Mouse (Mus musculus) C2C12 (cell line): ENCODE results near the gene Tpcn2. TPM values are rescaled to one million over a fixed set of nuclear protein-coding genes. Genes with fewer than 3 reads are reported as not detected.

Experiments used
- H3K27me3 ChIP-seq: one replicate; pipeline ENCODE4 v1.6.1; 2011; ENCODE audit not compliant: control insufficient read depth, insufficient read depth, insufficient read length
- H3K36me3 ChIP-seq: one replicate; pipeline ENCODE4 v1.6.1; 2011; ENCODE audit not compliant: control insufficient read depth, insufficient read depth
- H3K4me3 ChIP-seq: one replicate; pipeline ENCODE4 v1.5.1; 2011; ENCODE audit warnings: mild to moderate bottlenecking, control low read depth; ENCODE audit not compliant: poor library complexity, insufficient read depth, severe bottlenecking
- H3K79me2 ChIP-seq: one replicate; pipeline ENCODE4 v1.6.1; 2011; ENCODE audit not compliant: control insufficient read depth, insufficient read depth
- H3K79me3 ChIP-seq: one replicate; pipeline ENCODE4 v1.6.1; 2011; ENCODE audit warnings: low read depth, control low read depth
- H3ac ChIP-seq: one replicate; pipeline ENCODE3; 2011; ENCODE audit warnings: low read depth; ENCODE audit not compliant: control insufficient read depth, insufficient read length
- CEBPB ChIP-seq: IDR thresholded peaks from one replicate; pipeline ENCODE4 v1.6.1; 2011; ENCODE audit warnings: low read depth, mild to moderate bottlenecking, control low read depth, moderate library complexity
- CTCF ChIP-seq: IDR thresholded peaks from one replicate; pipeline ENCODE4 v1.5.1; 2011; ENCODE audit not compliant: control insufficient read depth, insufficient read depth, insufficient read length
- FOSL1 ChIP-seq: IDR thresholded peaks from one replicate; pipeline ENCODE4 v1.8.0; 2011; ENCODE audit warnings: mild to moderate bottlenecking, low read length; ENCODE audit not compliant: poor library complexity, insufficient read depth, severe bottlenecking
- MAX ChIP-seq: IDR thresholded peaks from one replicate; pipeline ENCODE4 v1.6.1; 2011; ENCODE audit warnings: mild to moderate bottlenecking, control low read depth
- MYOD1 ChIP-seq: IDR thresholded peaks from one replicate; pipeline ENCODE4 v1.6.1; 2011; ENCODE audit warnings: low read depth; ENCODE audit not compliant: control insufficient read depth, insufficient read length
- MYOG ChIP-seq: IDR thresholded peaks from one replicate; pipeline ENCODE4 v1.6.1; 2011; ENCODE audit not compliant: control insufficient read depth, insufficient read length; ENCODE audit errors: extremely low read depth
- USF1 ChIP-seq: IDR thresholded peaks from one replicate; pipeline ENCODE4 v1.6.1; 2011; ENCODE audit warnings: low read depth, mild to moderate bottlenecking, control low read depth, moderate library complexity
- polyA plus RNA-seq: library from polyadenylated mRNA; unstranded; fragments of >200 nt; fragmentation: generic; extraction: Trizol; gene quantifications from one replicate; pipeline ENCODE4 v1.2.1, GENCODE M21; 2012; ENCODE audit warnings: missing spikeins

The Tpcn2 gene
- polyA plus RNA-seq, 1 experiment = 5.2 TPM

- H3K79me2 ChIP-seq = no peaks in the 10 kb centered on the region
- no peaks in the 10 kb centered on the region for H3K79me3 ChIP-seq
- no peaks in the 10 kb centered on the region for H3K27me3 ChIP-seq
- no peak for TF ChIP-seq MAX
- TF ChIP-seq CTCF = no peak
- TF ChIP-seq MYOG = no peak
- no peak for TF ChIP-seq MYOD1
- no peak for TF ChIP-seq FOSL1
- TF ChIP-seq CEBPB = no peak
- TF ChIP-seq USF1 = no peak
- no peak overlapping the region for H3K4me3 ChIP-seq
- H3K36me3 ChIP-seq = no peaks in the 10 kb centered on the region
- no peak overlapping the region for H3ac ChIP-seq
Measured at GRCm38 (mm10) chr7:145242028-145242427, 41.8 kb downstream of the Tpcn2 start.

GRCm38 (mm10) chr7:145240929-145241328, 42.9 kb downstream of the Tpcn2 start:
- no peak overlapping the region for H3ac ChIP-seq
- H3K27me3 ChIP-seq = no peaks in the 10 kb centered on the region
- no peaks in the 10 kb centered on the region for H3K79me2 ChIP-seq
- H3K36me3 ChIP-seq = no peaks in the 10 kb centered on the region
- no peaks in the 10 kb centered on the region for H3K79me3 ChIP-seq
- TF ChIP-seq MYOD1 = no peak
- TF ChIP-seq USF1 = no peak
- TF ChIP-seq CEBPB = no peak
- no peak for TF ChIP-seq CTCF
- TF ChIP-seq FOSL1 = no peak
- no peak for TF ChIP-seq MYOG
- TF ChIP-seq MAX = no peak
- no peak overlapping the region for H3K4me3 ChIP-seq

- H3ac ChIP-seq = no peak overlapping the region
- H3K79me2 ChIP-seq = no peaks in the 10 kb centered on the region
- TF ChIP-seq USF1 (no peak), CTCF (no peak), CEBPB (no peak), FOSL1 (no peak), MYOG (no peak), MAX (no peak), MYOD1 (no peak)
- no peaks in the 10 kb centered on the region for H3K27me3 ChIP-seq
- H3K4me3 ChIP-seq = no peak overlapping the region
- H3K36me3 ChIP-seq = no peaks in the 10 kb centered on the region
- H3K79me3 ChIP-seq = no peaks in the 10 kb centered on the region
Measured at GRCm38 (mm10) chr7:145239736-145240505, 43.9 kb downstream of the Tpcn2 start.

- Histone ChIP-seq H3K4me3 (no peak overlapping the region), H3K27me3 (no peaks in the 10 kb centered on the region), H3K79me3 (no peaks in the 10 kb centered on the region)
Measured at GRCm38 (mm10) chr7:145239145-145239544, 44.7 kb downstream of the Tpcn2 start.

GRCm38 (mm10) chr7:145234841-145235790, 48.7 kb downstream of the Tpcn2 start:
- Histone ChIP-seq H3K27me3 (no peaks in the 10 kb centered on the region), H3K36me3 (no peaks in the 10 kb centered on the region), H3K79me2 (no peaks in the 10 kb centered on the region), H3K79me3 (no peaks in the 10 kb centered on the region), H3ac (no peak overlapping the region), H3K4me3 (no peak overlapping the region)
- TF ChIP-seq CEBPB = no peak
- no peak for TF ChIP-seq FOSL1
- TF ChIP-seq MAX = no peak
- no peak for TF ChIP-seq USF1
- no peak for TF ChIP-seq MYOD1
- no peak for TF ChIP-seq MYOG
- no peak for TF ChIP-seq CTCF

More at GRCm38 (mm10) chr7:145239145-145239544, 44.7 kb downstream of the Tpcn2 start:
- Histone ChIP-seq H3K36me3 (no peaks in the 10 kb centered on the region), H3K79me2 (no peaks in the 10 kb centered on the region), H3ac (no peak overlapping the region)
- no peak for TF ChIP-seq FOSL1
- TF ChIP-seq MYOG = no peak
- TF ChIP-seq USF1 = no peak
- TF ChIP-seq MAX = no peak
- TF ChIP-seq MYOD1 = no peak
